In the genomic region with DNA sequence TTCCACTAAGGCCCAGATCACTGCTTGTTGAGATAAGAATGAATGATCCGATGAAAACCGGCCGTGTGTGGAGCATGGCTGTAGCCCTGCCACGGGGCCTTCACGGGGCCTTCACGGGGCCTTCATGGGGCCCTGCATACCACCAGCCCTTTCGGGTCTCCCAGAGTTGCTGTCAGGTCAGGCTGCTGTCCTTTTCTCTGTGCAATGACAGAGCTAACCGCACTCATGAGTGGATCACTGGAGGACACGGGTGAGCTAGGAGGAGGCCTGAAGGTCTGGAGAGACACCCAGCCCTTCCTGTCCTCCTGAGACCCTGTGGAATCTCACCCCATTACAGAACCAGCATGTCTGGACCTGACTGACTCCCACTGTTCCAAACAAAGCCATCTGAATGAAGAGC, we compare ENCODE assay signal across 27 mouse cellular contexts. TPM values are rescaled to one million over a fixed set of nuclear protein-coding genes. Genes with fewer than 3 reads are reported as not detected.
DNase-seq lines count a peak whose midpoint lies in the region.
"Had no signal": no experiment of that assay in that cellular context is flagged by ENCODE, and none has a peak within 500 bp of the region (broad histone marks: within the 10 kb centered on the region; RNA-seq: fewer than 3 reads in every experiment).

No protein-coding gene starts in this region.

- intact Hi-C loops in heart, postnatal 25 days (cut with DNase I) = no loop called here

- peak; percentile 2 for DNase-seq in adrenal gland, postnatal 14 days
- no peak for DNase-seq in adrenal gland, adult 2 months
- DNase-seq in heart, embryonic 10.5 days (ENCODE audit: low spot score) = peak; percentile 52
- no peak for DNase-seq in heart, postnatal 25 days (ENCODE audit: low spot score)
- no peak for DNase-seq in limb, embryonic 10.5 days (ENCODE audit: low spot score)
- DNase-seq: adrenal gland, postnatal 10 days; adrenal gland, postnatal 36 days; B cell, adult 2 months; cerebellum, adult 11-12 months; cerebellum, adult 2 months; cerebellum, adult 9-10 months; cerebellum, postnatal 10 days; cerebellum, postnatal 25 days; embryo, embryonic 11 days had no signal

- WGBS in heart, embryonic 10.5 days = 87% methylated on average over 9 of the region's 9 CpGs
- 90% methylated on average over 9 of the region's 9 CpGs for WGBS in limb, embryonic 10.5 days

- H3K9me3 ChIP-seq in heart, embryonic 10.5 days = no peaks in the 10 kb centered on the region
- no peaks in the 10 kb centered on the region for H3K9me3 ChIP-seq in limb, embryonic 10.5 days (replicated peaks)
- H3K9me3 ChIP-seq: embryonic facial prominence, embryonic 13.5 days; embryonic facial prominence, embryonic 15.5 days; forebrain, embryonic 10.5 days; forebrain, embryonic 12.5 days; G1E had no signal

- H3K4me1 ChIP-seq in heart, embryonic 10.5 days = no peaks in the 10 kb centered on the region
- peaks cover 29% of the 10 kb centered on the region for H3K4me1 ChIP-seq in limb, embryonic 10.5 days
- H3K4me1 ChIP-seq: forebrain, embryonic 12.5 days had no signal

- no peaks in the 10 kb centered on the region for H3K27me3 ChIP-seq in heart, embryonic 10.5 days (ENCODE audit: insufficient read depth, poor library complexity, severe bottlenecking)
- H3K27me3 ChIP-seq in limb, embryonic 10.5 days (ENCODE audit: low read depth, poor library complexity, severe bottlenecking) = no peaks in the 10 kb centered on the region
- H3K27me3 ChIP-seq: CH12.LX; embryonic facial prominence, embryonic 13.5 days; embryonic facial prominence, embryonic 15.5 days; forebrain, embryonic 12.5 days; Patski had no signal

- no peak overlapping the region for H3K4me3 ChIP-seq in heart, embryonic 10.5 days
- no peak overlapping the region for H3K4me3 ChIP-seq in limb, embryonic 10.5 days
- H3K4me3 ChIP-seq: embryonic facial prominence, embryonic 13.5 days; embryonic facial prominence, embryonic 15.5 days; erythroblast, embryonic 14.5 days; forebrain, embryonic 10.5 days; forebrain, embryonic 12.5 days had no signal

- no peaks in the 10 kb centered on the region for H3K36me3 ChIP-seq in heart, embryonic 10.5 days
- no peaks in the 10 kb centered on the region for H3K36me3 ChIP-seq in limb, embryonic 10.5 days
- H3K36me3 ChIP-seq: embryonic facial prominence, embryonic 13.5 days; embryonic facial prominence, embryonic 15.5 days; forebrain, embryonic 10.5 days; forebrain, embryonic 12.5 days; G1E had no signal

- no peak overlapping the region for H3K27ac ChIP-seq in heart, embryonic 10.5 days
- H3K27ac ChIP-seq in limb, embryonic 10.5 days = 0 out of 2 replicates have a peak overlapping the region, but pooled peaks have one; percentile 32
- H3K27ac ChIP-seq: embryonic facial prominence, embryonic 13.5 days; embryonic facial prominence, embryonic 15.5 days; forebrain, embryonic 10.5 days; forebrain, embryonic 12.5 days had no signal

RNA-seq across cellular contexts. Expression of gene Ccdc121, which starts 6.8 kb away (rescaled TPM):
- not detected in 2 replicates for total RNA-seq in adrenal gland, postnatal 14 days (2021)
- total RNA-seq in adrenal gland, adult 2 months (2021) = not detected
- not detected in 2 replicates for polyA plus RNA-seq in adrenal gland, adult 2 months (2012; rRNA removed)
- 0.15 TPM in 1 of 2 replicates, not detected in the other for polyA plus RNA-seq in heart, embryonic 10.5 days (2016; fragmentation: Nextera tagmentation; extraction: Ambion mirVana)
- not detected for total RNA-seq in heart, postnatal 25 days (2021)
- not detected in 2 replicates for polyA plus RNA-seq in limb, embryonic 10.5 days (2016; fragmentation: Nextera tagmentation; extraction: Ambion mirVana)
- total RNA-seq: adrenal gland, adult 18-20 months; adrenal gland, postnatal 10 days; adrenal gland, postnatal 36 days; CH12.LX had no signal
- polyA plus RNA-seq: activated CD4-positive, CD25-positive, alpha-beta regulatory T cell, adult 4 months; CD4-positive, CD25-positive, alpha-beta regulatory T cell, adult 4 months; embryonic facial prominence, embryonic 11.5 days; embryonic facial prominence, embryonic 13.5 days; erythroblast, embryonic 14.5 days; forebrain, embryonic 10.5 days; forebrain, embryonic 12.5 days; forebrain, embryonic 16.5 days; G1E; Patski had no signal

RNA-seq across cellular contexts. Expression of gene Dnah14, which starts 58.3 kb away (rescaled TPM):
- 0.30 and 0.75 TPM in 2 replicates for total RNA-seq in adrenal gland, postnatal 14 days (2021)
- total RNA-seq in adrenal gland, adult 2 months (2021) = under 1 TPM; 0.03 to 0.14 TPM
- polyA plus RNA-seq in adrenal gland, adult 2 months (2012; rRNA removed) = not detected in 2 replicates
- 0.80 and 0.92 TPM in 2 replicates for polyA plus RNA-seq in heart, embryonic 10.5 days (2016; fragmentation: Nextera tagmentation; extraction: Ambion mirVana)
- not detected for total RNA-seq in heart, postnatal 25 days (2021)
- polyA plus RNA-seq in limb, embryonic 10.5 days (2016; fragmentation: Nextera tagmentation; extraction: Ambion mirVana) = 1.7 TPM in 2 replicates
- total RNA-seq: adrenal gland, adult 18-20 months had no signal
- polyA plus RNA-seq: erythroblast, embryonic 14.5 days; G1E had no signal

Comparison
In these comparisons a context has a peak if more than half of its experiments do, and no peak if none do; other contexts are left out.
1. DNase-seq: peak in adrenal gland, postnatal 14 days (single experiment) and heart, embryonic 10.5 days (single experiment); none in adrenal gland, adult 2 months (single experiment), heart, postnatal 25 days (single experiment) and limb, embryonic 10.5 days (single experiment).